ENCODE assay signal across 8 mouse cellular contexts in the genomic region with DNA sequence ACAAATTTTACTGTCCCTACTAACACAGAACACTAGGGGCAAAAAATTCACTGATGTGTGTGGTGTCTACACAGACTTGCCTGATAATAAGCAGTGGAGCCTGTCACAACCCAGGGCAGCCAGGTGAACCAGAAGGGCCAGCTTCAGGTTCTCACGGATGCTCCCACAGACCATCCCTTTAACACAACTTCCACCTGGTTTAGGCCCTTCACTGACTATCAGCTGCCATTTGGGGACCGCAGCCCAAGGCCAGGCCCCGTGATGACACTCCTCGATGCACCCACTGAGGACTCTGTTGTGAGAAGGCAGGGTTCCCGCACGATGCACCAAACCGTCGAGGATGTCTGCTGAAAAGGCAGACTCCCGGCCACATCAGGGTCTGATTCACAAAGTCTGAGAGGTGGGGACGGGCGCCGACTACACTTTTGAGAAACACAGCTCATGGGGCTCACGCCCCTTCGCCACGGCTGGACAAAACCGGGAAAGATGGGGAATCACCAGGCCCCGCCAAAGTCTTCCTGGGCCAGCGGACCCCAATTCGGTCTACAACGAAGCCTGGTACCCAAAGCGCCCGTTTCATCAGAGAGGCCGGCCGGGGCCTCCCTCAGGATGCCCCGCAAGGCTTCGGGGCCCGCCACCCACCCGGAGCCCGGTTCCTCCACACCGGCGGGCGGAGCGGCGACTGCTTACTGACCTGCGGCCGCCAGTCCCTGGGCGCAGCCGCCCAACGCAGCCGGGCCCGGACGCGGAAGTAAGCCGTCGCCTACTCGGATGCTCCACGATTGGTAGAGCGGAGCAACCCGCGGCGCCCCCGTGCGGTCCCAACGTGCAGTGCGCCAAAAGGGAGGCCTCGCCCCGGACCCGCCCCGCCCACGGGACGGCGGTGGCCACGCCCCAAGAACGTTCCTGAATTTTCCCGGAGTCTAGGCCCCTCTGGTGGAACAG. TPM values are rescaled to one million over a fixed set of nuclear protein-coding genes. Genes with fewer than 3 reads are reported as not detected.
DNase-seq lines count a peak whose midpoint lies in the region; ATAC-seq and TF ChIP-seq lines count a peak whose summit lies in the region.

No protein-coding gene starts in this region.

- WGBS in forebrain, embryonic 13.5 days, result under 1% methylated on average over 65 of the region's 65 CpGs
- under 1% methylated on average over 65 of the region's 65 CpGs for WGBS in large intestine, adult 2 months
- under 1% methylated on average over 65 of the region's 65 CpGs for WGBS in liver, postnatal 0 days (ENCODE audit: insufficient replicate concordance)
- WGBS in neural tube, embryonic 14.5 days, result under 1% methylated on average over 63 of the region's 65 CpGs

- peaks cover 23% of the 10 kb centered on the region for H3K4me1 ChIP-seq in E14TG2a.4 (replicated peaks; ENCODE audit: low read depth, low read length)
- H3K4me1 ChIP-seq in forebrain, embryonic 13.5 days, result peaks cover 19% of the 10 kb centered on the region
- H3K4me1 ChIP-seq in liver, postnatal 0 days (ENCODE audit: insufficient read depth), result peaks cover 4% of the 10 kb centered on the region
- H3K4me1 ChIP-seq in neural tube, embryonic 14.5 days (ENCODE audit: control insufficient read depth, insufficient read depth, low read length), result peaks cover 12% of the 10 kb centered on the region; the same call in 1 of the 2 replicates

- H3K4me3 ChIP-seq in E14TG2a.4 (replicated peaks; ENCODE audit: low read length), result peak overlapping the region; percentile 89
- H3K4me3 ChIP-seq in forebrain, embryonic 13.5 days, result peak overlapping the region; percentile 63
- H3K4me3 ChIP-seq in liver, postnatal 0 days (ENCODE audit: low read depth, low read length), result peak overlapping the region; percentile 88
- peak overlapping the region; percentile 76 for H3K4me3 ChIP-seq in neural tube, embryonic 14.5 days (ENCODE audit: low read depth, low read length)

- intact Hi-C loops in heart, postnatal 10 days (cut with DNase I), result loop anchor here (2.0 to 5.0 kb wide), 2 partner anchors 21 to 542 kb away; no protein-coding TSS in a partner anchor

- peak overlapping the region; percentile 81 for H3K4me2 ChIP-seq in forebrain, embryonic 13.5 days
- peak overlapping the region; percentile 95 for H3K4me2 ChIP-seq in liver, postnatal 0 days (ENCODE audit: low read depth, low read length)
- peak overlapping the region; percentile 74 for H3K4me2 ChIP-seq in neural tube, embryonic 14.5 days (ENCODE audit: low read depth, low read length)

- peak; percentile 99 for ATAC-seq in forebrain, embryonic 13.5 days
- ATAC-seq in liver, postnatal 0 days, result peak; percentile 99
- ATAC-seq in neural tube, embryonic 14.5 days (ENCODE audit: low read depth), result peak; percentile 98

- H3K27me3 ChIP-seq in E14TG2a.4 (ENCODE audit: insufficient read depth, low read length), result no peaks in the 10 kb centered on the region
- no peaks in the 10 kb centered on the region for H3K27me3 ChIP-seq in forebrain, embryonic 13.5 days
- no peaks in the 10 kb centered on the region for H3K27me3 ChIP-seq in liver, postnatal 0 days (ENCODE audit: insufficient read depth, low read length)
- no peaks in the 10 kb centered on the region for H3K27me3 ChIP-seq in neural tube, embryonic 14.5 days (ENCODE audit: control insufficient read depth, insufficient read depth, low read length)

- H3K9me3 ChIP-seq in E14TG2a.4 (ENCODE audit: low read length), result peaks cover 12% of the 10 kb centered on the region
- H3K9me3 ChIP-seq in forebrain, embryonic 13.5 days (replicated peaks), result no peaks in the 10 kb centered on the region
- no peaks in the 10 kb centered on the region for H3K9me3 ChIP-seq in liver, postnatal 0 days (ENCODE audit: low read length)
- H3K9me3 ChIP-seq in neural tube, embryonic 14.5 days (ENCODE audit: control insufficient read depth, low read length), result no peaks in the 10 kb centered on the region

- TF ChIP-seq EP300 in liver, postnatal 0 days (IDR thresholded peaks at IDR 0.05; ENCODE audit: low read depth), result no peak

- no peak for TF ChIP-seq CTCF in E14TG2a.4 (conservative IDR thresholded peaks at IDR 0.05; ENCODE audit: low read length)
- peak; percentile 94 for TF ChIP-seq CTCF in liver, postnatal 0 days (IDR thresholded peaks at IDR 0.05; ENCODE audit: low read depth)

- H3K36me3 ChIP-seq in E14TG2a.4 (ENCODE audit: insufficient read depth, low read length), result peaks cover 28% of the 10 kb centered on the region
- H3K36me3 ChIP-seq in forebrain, embryonic 13.5 days (ENCODE audit: poor library complexity, severe bottlenecking), result peaks cover 14% of the 10 kb centered on the region
- H3K36me3 ChIP-seq in liver, postnatal 0 days (replicated peaks; ENCODE audit: insufficient read depth, low read length), result peaks cover 11% of the 10 kb centered on the region
- no peaks in the 10 kb centered on the region for H3K36me3 ChIP-seq in neural tube, embryonic 14.5 days (ENCODE audit: control insufficient read depth, insufficient read depth, low read length)

- H3K27ac ChIP-seq in forebrain, embryonic 13.5 days, result peak overlapping the region; percentile 62
- peak overlapping the region; percentile 76 for H3K27ac ChIP-seq in liver, postnatal 0 days (ENCODE audit: low read depth)
- peak overlapping the region; percentile 74 for H3K27ac ChIP-seq in neural tube, embryonic 14.5 days (ENCODE audit: low read depth, low read length)

- DNase-seq in c-Kit-positive CD71-positive TER-119-positive erythroid progenitor cells, embryonic 14.5 days (ENCODE audit: low spot score), result peak; percentile 85
- peak; percentile 97 to 98 for DNase-seq in heart, postnatal 10 days
- DNase-seq in large intestine, adult 2 months (ENCODE audit: low read depth, low spot score), result peak; percentile 67
- DNase-seq in liver, postnatal 0 days, result peak; percentile 96
- DNase-seq in testis, postnatal 10 days (ENCODE audit: low spot score), result peak; percentile 99

- H3K9ac ChIP-seq in forebrain, embryonic 13.5 days, result peak overlapping the region; percentile 87
- peak overlapping the region; percentile 94 for H3K9ac ChIP-seq in liver, postnatal 0 days (replicated peaks)
- H3K9ac ChIP-seq in neural tube, embryonic 14.5 days (replicated peaks; ENCODE audit: low read depth, low read length), result peak overlapping the region; percentile 87

RNA-seq across cellular contexts. Expression of a gene that starts 26.2 kb away (rescaled TPM):
- 19.3 TPM in 2 replicates for polyA plus RNA-seq in forebrain, embryonic 13.5 days (2015; fragmentation: Nextera tagmentation; extraction: Ambion mirVana)
- total RNA-seq in heart, postnatal 10 days (2021), result 1 to 10 TPM; 6.4 to 7.2 TPM
- 0.83 and 1.3 TPM in 2 replicates for polyA plus RNA-seq in large intestine, adult 2 months (2012; rRNA removed)
- 4.1 and 4.6 TPM in 2 replicates for polyA plus RNA-seq in liver, postnatal 0 days (2015; fragmentation: Nextera tagmentation; extraction: Ambion mirVana)
- polyA plus RNA-seq in neural tube, embryonic 14.5 days (2014; fragmentation: Nextera tagmentation; extraction: Ambion mirVana), result 1.9 and 2.4 TPM in 2 replicates

RNA-seq across cellular contexts. Expression of a gene that starts 49.2 kb away (rescaled TPM):
- polyA plus RNA-seq in forebrain, embryonic 13.5 days (2015; fragmentation: Nextera tagmentation; extraction: Ambion mirVana), result 23.7 and 25.0 TPM in 2 replicates
- total RNA-seq in heart, postnatal 10 days (2021), result 1 to 10 TPM; 8.8 to 8.9 TPM
- 2.3 and 3.2 TPM in 2 replicates for polyA plus RNA-seq in large intestine, adult 2 months (2012; rRNA removed)
- polyA plus RNA-seq in liver, postnatal 0 days (2015; fragmentation: Nextera tagmentation; extraction: Ambion mirVana), result 3.6 and 3.7 TPM in 2 replicates
- 25.7 and 28.8 TPM in 2 replicates for polyA plus RNA-seq in neural tube, embryonic 14.5 days (2014; fragmentation: Nextera tagmentation; extraction: Ambion mirVana)

Comparison
In these comparisons a context has a peak if more than half of its experiments do, and no peak if none do; other contexts are left out.
1. Peak in every context shown above with its lines: DNase-seq, ATAC-seq, H3K4me3 ChIP-seq and H3K27ac ChIP-seq.